Mouse (Mus musculus) erythroblast, embryonic 14.5 days (primary cell): ENCODE measurements around the gene Ramp3.

ENCODE experiments used
- GATA1 ChIP-seq: IDR thresholded peaks from 2 replicates; pipeline ENCODE4 v1.6.1; 2012; ENCODE audit warnings: low read length, inconsistent platforms, mixed read lengths
- TAL1 ChIP-seq: IDR thresholded peaks from 3 replicates; pipeline ENCODE4 v1.6.1; 2012; ENCODE audit warnings: low read length, inconsistent platforms, mixed read lengths

DNA sequence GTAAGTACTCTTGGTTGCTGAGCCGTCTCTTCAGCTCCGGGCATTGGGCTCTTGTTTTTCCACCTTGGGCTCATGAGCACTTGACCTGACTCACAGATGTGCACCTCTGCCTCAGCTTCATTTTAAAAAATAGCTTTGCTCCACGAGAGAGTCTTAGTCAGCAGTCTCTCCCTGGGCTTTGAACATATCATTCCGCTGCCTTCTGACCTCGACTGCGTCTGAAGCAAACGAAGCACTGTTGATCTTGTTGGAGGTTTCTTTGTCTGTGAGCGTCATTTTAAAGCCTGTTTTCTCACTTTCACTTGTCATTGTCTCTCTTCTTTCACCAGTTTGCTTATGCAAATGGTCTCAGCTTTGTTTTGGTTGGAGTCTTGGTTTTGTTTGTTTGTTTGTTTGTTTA lies 38.2 kb downstream of the Ramp3 start:
- TF ChIP-seq GATA1 (no peak), TAL1 (no peak)
